Mouse (Mus musculus) left cerebral cortex, postnatal 10 days (tissue): ENCODE data around the gene Myoz2. TPM values are rescaled to one million over a fixed set of nuclear protein-coding genes. Genes with fewer than 3 reads are reported as not detected.

ENCODE experiments used
- DNase-seq, 2 experiments: peaks; one replicate each; pipeline ENCODE4 v3.0.0; 2021 to 2022; ENCODE audit warnings: low spot score in 2 of 2, mixed read lengths in 1 of 2; ENCODE audit errors: extremely low spot score in 1 of 2
- intact Hi-C: fragments of 180-260 bp; cut with DNase I; formaldehyde crosslinking; loops from one replicate; pipeline ENCODE4 v1.15.1; 2025
- total RNA-seq, 2 experiments: library from RNA; stranded (reverse); gene quantifications; 2 replicates each; pipeline ENCODE4 v1.2.3; 2021

Gene Myoz2
- total RNA-seq, 2 experiments from 2014 or later: 0.30 TPM; not detected in 1

GRCm38 (mm10) chr3:123018792-123019191 is 16.0 kb downstream of the Myoz2 start:
- no peak for DNase-seq
- intact Hi-C loops: no loop called here

GRCm38 (mm10) chr3:123013476-123013875 is 21.3 kb downstream of the Myoz2 start:
- DNase-seq: no peak
- intact Hi-C loops: no loop called here

- intact Hi-C loops: no loop called here
- DNase-seq: peak in 1 of 2 experiments; percentile 59
Observed at GRCm38 (mm10) chr3:123009417-123009816, 25.4 kb downstream of the Myoz2 start.

GRCm38 (mm10) chr3:123007386-123007785 is 27.4 kb downstream of the Myoz2 start:
- DNase-seq: no peak
- intact Hi-C loops: no loop called here

GRCm38 (mm10) chr3:123001053-123001452 is 33.8 kb downstream of the Myoz2 start:
- intact Hi-C loops: no loop called here
- DNase-seq: no peak

- DNase-seq: no peak
- intact Hi-C loops: no loop called here
Observed at GRCm38 (mm10) chr3:122998511-122998910, 36.3 kb downstream of the Myoz2 start.

- intact Hi-C loops: no loop called here
Observed at GRCm38 (mm10) chr3:122996968-122997367, 37.8 kb downstream of the Myoz2 start.

GRCm38 (mm10) chr3:122986906-122987305 is 47.9 kb downstream of the Myoz2 start:
- intact Hi-C loops: loop anchor here (5.0 kb wide), 1 partner anchor 100 kb away; no protein-coding TSS in a partner anchor

More at GRCm38 (mm10) chr3:122996968-122997367, 37.8 kb downstream of the Myoz2 start:
- DNase-seq: no peak

GRCm38 (mm10) chr3:122986386-122986785 is 48.4 kb downstream of the Myoz2 start:
- DNase-seq: no peak
- intact Hi-C loops: loop anchor here (5.0 kb wide), 1 partner anchor 101 kb away; no protein-coding TSS in a partner anchor

More at GRCm38 (mm10) chr3:122986906-122987305, 47.9 kb downstream of the Myoz2 start:
- DNase-seq: no peak

- intact Hi-C loops: loop anchor here (5.0 kb wide), 1 partner anchor 102 kb away; no protein-coding TSS in a partner anchor
- DNase-seq: no peak
Observed at GRCm38 (mm10) chr3:122985183-122985944, 49.5 kb downstream of the Myoz2 start.

- peak; percentile 92 to 98 for DNase-seq
- intact Hi-C loops: loop anchor here (5.0 kb wide), 2 partner anchors 103 to 118 kb away; no protein-coding TSS in a partner anchor
Observed at GRCm38 (mm10) chr3:122984249-122985182, 50.3 kb downstream of the Myoz2 start, which contains the start of gene Usp53. Usp53 (minus strand) TSS chr3:122984510.

GRCm38 (mm10) chr3:122983849-122984248 is 51.0 kb downstream of the Myoz2 start:
- intact Hi-C loops: loop anchor here (5.0 kb wide), 1 partner anchor 118 kb away; no protein-coding TSS in a partner anchor
- peak in 1 of 2 experiments; percentile 79 for DNase-seq

GRCm38 (mm10) chr3:122975964-122976363 is 58.9 kb downstream of the Myoz2 start:
- DNase-seq: no peak
- intact Hi-C loops: no loop called here

GRCm38 (mm10) chr3:122975363-122975762 is 59.5 kb downstream of the Myoz2 start:
- intact Hi-C loops: no loop called here
- no peak for DNase-seq

- DNase-seq: no peak
- intact Hi-C loops: no loop called here
Observed at GRCm38 (mm10) chr3:122974833-122975232, 60.0 kb downstream of the Myoz2 start.

GRCm38 (mm10) chr3:122972126-122972822 is 62.5 kb downstream of the Myoz2 start:
- intact Hi-C loops: no loop called here

GRCm38 (mm10) chr3:122968391-122968790 is 66.4 kb downstream of the Myoz2 start:
- intact Hi-C loops: no loop called here
- DNase-seq: no peak

More at GRCm38 (mm10) chr3:122972126-122972822, 62.5 kb downstream of the Myoz2 start:
- DNase-seq: no peak

- DNase-seq: no peak
- intact Hi-C loops: no loop called here
Observed at GRCm38 (mm10) chr3:122964301-122964700, 70.5 kb downstream of the Myoz2 start.
